Mouse (Mus musculus) midbrain, postnatal 0 days (tissue): Measurements from ENCODE around the gene Dscaml1. TPM values are rescaled to one million over a fixed set of nuclear protein-coding genes. Genes with fewer than 3 reads are reported as not detected.

ENCODE experiments used
- ATAC-seq: fragments of 200-750 bp; cut with Nextera tagmentation; 2 replicates; pipeline ENCODE4 v1.8.0; 2017; ENCODE audit warnings: moderate number of reproducible peaks, mild to moderate bottlenecking, moderate TSS enrichment, moderate library complexity; ENCODE audit not compliant: low FRiP score
- DNase-seq: peaks from one replicate; pipeline ENCODE4 v3.0.0-alpha.2; 2015; ENCODE audit warnings: low spot score
- H3K27ac ChIP-seq: fragments of 300-500 bp; sonication (generic); 2 replicates; pipeline ENCODE4 v1.5.1; 2014; ENCODE audit warnings: low read depth, mild to moderate bottlenecking, low read length, mixed read lengths
- H3K27me3 ChIP-seq: fragments of 300-500 bp; sonication (generic); 2 replicates; pipeline ENCODE4 v1.6.1; 2014; ENCODE audit warnings: low read length, control low read depth, mixed read lengths; ENCODE audit not compliant: insufficient read depth
- H3K36me3 ChIP-seq: fragments of 300-500 bp; sonication (generic); 2 replicates; pipeline ENCODE4 v1.6.1; 2014; ENCODE audit warnings: low read length, control low read depth, mixed read lengths; ENCODE audit not compliant: insufficient read depth
- H3K4me1 ChIP-seq: fragments of 300-500 bp; sonication (generic); 2 replicates; pipeline ENCODE4 v1.6.1; 2014; ENCODE audit warnings: mild to moderate bottlenecking, control low read depth, antibody characterized with exemption, low read length, mixed read lengths; ENCODE audit not compliant: insufficient read depth
- H3K4me2 ChIP-seq: fragments of 300-500 bp; sonication (generic); 2 replicates; pipeline ENCODE4 v1.6.1; 2014; ENCODE audit warnings: low read depth, mild to moderate bottlenecking, low read length, mixed read lengths; ENCODE audit not compliant: poor library complexity, severe bottlenecking
- H3K4me3 ChIP-seq: fragments of 300-500 bp; sonication (generic); 2 replicates; pipeline ENCODE4 v1.5.1; 2014; ENCODE audit warnings: low read depth, mild to moderate bottlenecking, low read length, moderate library complexity
- H3K9ac ChIP-seq: fragments of 300-500 bp; sonication (generic); replicated peaks from 2 replicates; pipeline ENCODE4 v1.6.1; 2014; ENCODE audit warnings: mild to moderate bottlenecking, low read length, moderate library complexity, mixed read lengths; ENCODE audit not compliant: poor library complexity, severe bottlenecking
- H3K9me3 ChIP-seq: fragments of 300-500 bp; sonication (generic); 2 replicates; pipeline ENCODE4 v1.6.1; 2016; ENCODE audit warnings: low read length, control low read depth
- CTCF ChIP-seq: IDR thresholded peaks from 2 replicates; pipeline ENCODE4 v1.5.1; 2016; ENCODE audit warnings: antibody characterized with exemption, mild to moderate bottlenecking
- WGBS: fragments of 180-500 bp; shearing (Covaris S2); extraction: QIAGEN DNeasy Blood & Tissue Kit; methylation state at CpG from one replicate; pipeline ENCODE4 v1.1.7; 2014; 5-methylcytosine and 5-hydroxymethylcytosine counted together
- polyA plus RNA-seq: library from polyadenylated mRNA; unstranded; fragments of >200 nt; fragmentation: Nextera tagmentation; extraction: Ambion mirVana; gene quantifications from 2 replicates; pipeline ENCODE4 v1.2.1, GENCODE M21; 2015
- total RNA-seq: library from RNA; depleted of rRNA; stranded (reverse); fragments of >200 nt; gene quantifications from 2 replicates; pipeline ENCODE4 v1.2.3, GENCODE M21; 2014

Dscaml1 gene
- total and polyA plus RNA-seq, 2 experiments from 2014 or later, result 14.6 to 42.1 TPM

GRCm38 (mm10) chr9:45398336-45398735 lies 28.1 kb upstream of the Dscaml1 start:
- H3K4me3 ChIP-seq, result no peak overlapping the region
- no peak for DNase-seq
- H3K9me3 ChIP-seq, result no peaks in the 10 kb centered on the region
- 60% methylated on average over 1 of the region's 1 CpGs for WGBS
- ATAC-seq, result no peak
- H3K9ac ChIP-seq, result no peak overlapping the region
- H3K4me1 ChIP-seq, result no peaks in the 10 kb centered on the region
- no peak for TF ChIP-seq CTCF
- no peak overlapping the region for H3K4me2 ChIP-seq
- peaks cover 23% of the 10 kb centered on the region for H3K36me3 ChIP-seq
- no peak overlapping the region for H3K27ac ChIP-seq
- H3K27me3 ChIP-seq, result no peaks in the 10 kb centered on the region

DNA sequence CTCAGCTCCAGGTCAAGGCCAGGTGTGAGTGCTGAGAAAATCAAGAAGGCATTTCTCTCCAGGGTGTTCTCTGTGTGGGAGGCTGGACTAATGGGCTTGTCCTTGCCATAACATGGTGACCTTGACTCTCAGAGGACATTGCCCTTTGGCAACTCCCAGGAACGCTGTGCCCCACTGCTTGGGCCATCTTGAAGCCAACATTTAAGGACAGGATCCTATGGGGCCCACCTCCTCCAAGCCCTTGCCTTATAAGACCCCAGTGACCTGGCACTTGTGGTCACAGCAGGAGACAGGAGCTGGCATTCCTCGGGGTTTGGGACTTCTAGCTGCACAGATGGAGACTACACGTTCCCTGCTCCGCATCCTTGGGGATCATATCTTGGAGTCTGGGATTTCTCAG lies 27.0 kb upstream of the Dscaml1 start, which contains the start of gene Fxyd2:
TSS of gene Fxyd2 (plus strand) at position 236 of the 400 bp plus-strand sequence.
- H3K9me3 ChIP-seq, result no peaks in the 10 kb centered on the region
- H3K4me2 ChIP-seq, result no peak within 1 kb of the TSS
- H3K36me3 ChIP-seq, result peaks cover 14% of the 10 kb centered on the region
- TF ChIP-seq CTCF, result no peak
- H3K27ac ChIP-seq, result no peak within 1 kb of the TSS
- DNase-seq (no peak), ATAC-seq (no peak)
- 80% methylated on average over 4 of the region's 4 CpGs for WGBS
- H3K27me3 ChIP-seq, result no peaks in the 10 kb centered on the region
- H3K4me1 ChIP-seq, result no peaks in the 10 kb centered on the region
- no peak within 1 kb of the TSS for H3K4me3 ChIP-seq
- H3K9ac ChIP-seq, result no peak within 1 kb of the TSS

- no peaks in the 10 kb centered on the region for H3K4me1 ChIP-seq
- no peak overlapping the region for H3K27ac ChIP-seq
- no peak for TF ChIP-seq CTCF
- 52% methylated on average over 4 of the region's 4 CpGs for WGBS
- no peaks in the 10 kb centered on the region for H3K36me3 ChIP-seq
- H3K27me3 ChIP-seq, result no peaks in the 10 kb centered on the region
- H3K9ac ChIP-seq, result no peak overlapping the region
- H3K4me3 ChIP-seq, result no peak overlapping the region
- DNase-seq (no peak), ATAC-seq (no peak)
- H3K4me2 ChIP-seq, result no peak overlapping the region
- H3K9me3 ChIP-seq, result no peaks in the 10 kb centered on the region
These were observed 24.6 kb upstream of the Dscaml1 start for GRCm38 (mm10) chr9:45401851-45402250.

DNA sequence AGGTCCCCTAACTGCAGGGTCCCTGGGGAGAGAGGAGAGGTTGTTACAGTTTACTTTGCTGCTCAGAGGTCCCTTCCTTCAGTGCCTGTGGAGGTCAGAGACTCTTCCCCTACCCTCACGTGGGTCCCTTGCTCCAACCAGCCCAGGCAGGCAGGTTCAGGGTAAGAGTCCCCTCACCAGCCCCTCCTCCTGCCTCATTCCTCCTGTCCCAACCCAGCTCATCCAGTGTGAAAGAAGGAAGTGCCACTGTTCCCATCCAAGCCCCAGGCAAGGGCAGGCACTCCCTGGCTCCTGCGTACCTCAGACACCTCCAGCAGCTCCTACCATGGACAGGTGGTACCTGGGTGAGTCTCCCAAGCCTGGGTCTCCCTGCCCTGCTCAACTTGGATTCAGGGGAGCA lies 23.5 kb upstream of the Dscaml1 start:
- H3K4me1 ChIP-seq, result no peaks in the 10 kb centered on the region
- WGBS, result 69% methylated on average over 2 of the region's 2 CpGs
- H3K27me3 ChIP-seq, result no peaks in the 10 kb centered on the region
- H3K9me3 ChIP-seq, result no peaks in the 10 kb centered on the region
- no peak overlapping the region for H3K27ac ChIP-seq
- no peaks in the 10 kb centered on the region for H3K36me3 ChIP-seq
- no peak overlapping the region for H3K4me2 ChIP-seq
- H3K9ac ChIP-seq, result no peak overlapping the region
- no peak for ATAC-seq
- H3K4me3 ChIP-seq, result no peak overlapping the region
- no peak for DNase-seq
- no peak for TF ChIP-seq CTCF

GRCm38 (mm10) chr9:45405694-45406093 lies 20.7 kb upstream of the Dscaml1 start:
- no peaks in the 10 kb centered on the region for H3K27me3 ChIP-seq
- H3K27ac ChIP-seq, result no peak overlapping the region
- no peak overlapping the region for H3K9ac ChIP-seq
- TF ChIP-seq CTCF, result no peak
- no peak for DNase-seq
- no peak for ATAC-seq
- 77% methylated on average over 5 of the region's 5 CpGs for WGBS
- no peak overlapping the region for H3K4me3 ChIP-seq
- H3K36me3 ChIP-seq, result no peaks in the 10 kb centered on the region
- H3K4me2 ChIP-seq, result no peak overlapping the region
- no peaks in the 10 kb centered on the region for H3K9me3 ChIP-seq
- no peaks in the 10 kb centered on the region for H3K4me1 ChIP-seq

DNA sequence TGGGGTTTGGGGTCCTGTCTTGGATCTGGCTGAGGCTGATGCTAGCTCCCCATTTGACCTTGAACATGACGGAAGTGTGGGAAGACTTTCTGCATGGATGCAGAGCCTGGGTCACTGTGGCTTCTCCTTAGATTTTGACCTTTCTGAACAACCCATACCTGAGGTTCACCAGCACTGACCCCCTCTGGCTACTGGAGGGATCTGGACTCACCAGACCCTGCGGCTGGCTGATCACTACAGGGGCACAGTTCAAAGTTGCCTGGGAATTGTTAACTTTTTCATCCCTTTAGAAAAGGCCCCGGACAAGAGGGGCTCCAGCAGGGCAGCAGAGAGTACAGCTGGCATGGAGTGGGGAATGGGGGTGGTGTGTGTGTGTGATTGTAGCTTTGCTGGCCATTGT lies 19.6 kb upstream of the Dscaml1 start:
- H3K4me1 ChIP-seq, result no peaks in the 10 kb centered on the region
- 75% methylated on average over 3 of the region's 3 CpGs for WGBS
- DNase-seq, result no peak
- H3K27ac ChIP-seq, result no peak overlapping the region
- H3K9ac ChIP-seq, result no peak overlapping the region
- no peak overlapping the region for H3K4me3 ChIP-seq
- H3K9me3 ChIP-seq, result no peaks in the 10 kb centered on the region
- H3K4me2 ChIP-seq, result no peak overlapping the region
- TF ChIP-seq CTCF, result no peak
- ATAC-seq, result no peak
- no peaks in the 10 kb centered on the region for H3K27me3 ChIP-seq
- no peaks in the 10 kb centered on the region for H3K36me3 ChIP-seq
